Comparison of ENCODE assay signal across 27 mouse cellular contexts in the genomic region with DNA sequence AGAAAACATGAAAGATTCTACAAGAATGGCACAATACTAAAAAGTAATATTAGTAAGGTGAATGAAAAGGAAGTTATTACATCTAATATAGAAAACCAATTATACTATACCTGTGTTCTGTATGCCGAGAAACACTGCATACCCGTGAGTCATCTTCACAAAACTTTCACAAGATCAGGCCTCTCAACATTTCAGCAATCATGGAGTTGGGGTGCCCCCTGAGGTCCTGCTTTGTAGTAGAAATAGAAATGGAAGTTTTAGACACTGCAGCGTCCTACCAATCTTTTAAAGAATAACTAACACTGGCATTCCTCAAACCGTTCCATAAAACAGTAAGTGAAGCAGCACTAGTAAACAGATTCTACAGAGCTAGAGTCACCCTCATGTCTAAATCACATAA. TPM values are rescaled to one million over a fixed set of nuclear protein-coding genes. Genes with fewer than 3 reads are reported as not detected.
A peak's percentile ranks its signal among the peaks of the same experiment; 100 is the strongest.
DNase-seq lines count a peak whose midpoint lies in the region; TF ChIP-seq lines count a peak whose summit lies in the region.
"Had no signal": no experiment of that assay in that cellular context is flagged by ENCODE, and none has a peak within 500 bp of the region (broad histone marks: within the 10 kb centered on the region; RNA-seq: fewer than 3 reads in every experiment).

No protein-coding gene starts in this region.

- no peak overlapping the region for H3K4me3 ChIP-seq in layer of hippocampus, adult 2 months
- H3K4me3 ChIP-seq in heart, embryonic 10.5 days: no peak overlapping the region
- H3K4me3 ChIP-seq: erythroblast, embryonic 14.5 days; neural tube, embryonic 12.5 days had no signal

- no peaks in the 10 kb centered on the region for H3K9me3 ChIP-seq in heart, embryonic 10.5 days
- H3K9me3 ChIP-seq: neural tube, embryonic 12.5 days had no signal

- DNase-seq in adrenal gland, adult 2 months: peak; percentile 33
- DNase-seq in adrenal gland, postnatal 4 days (ENCODE audit: low spot score in 2 of 2): no peak
- DNase-seq in layer of hippocampus, adult 2 months (ENCODE audit: low spot score in 2 of 2): no peak
- DNase-seq in layer of hippocampus, adult 9-10 months (ENCODE audit: low spot score): no peak
- DNase-seq in adipocyte (ENCODE audit: low spot score): peak; percentile 19
- DNase-seq in lung, postnatal 36 days: peak; percentile 16
- no peak for DNase-seq in right cerebral cortex, postnatal 25 days
- DNase-seq in heart, embryonic 10.5 days (ENCODE audit: low spot score): no peak
- DNase-seq: cerebellum, adult 8-10 months; gastrocnemius, postnatal 10 days; kidney, adult 11 months; kidney, postnatal 4 days; right cerebral cortex, postnatal 14 days had no signal

- H3K4me1 ChIP-seq in heart, embryonic 10.5 days: no peaks in the 10 kb centered on the region
- H3K4me1 ChIP-seq: neural tube, embryonic 12.5 days had no signal

- 68% methylated on average over 4 of the region's 4 CpGs for WGBS in heart, embryonic 10.5 days

- no peaks in the 10 kb centered on the region for H3K36me3 ChIP-seq in heart, embryonic 10.5 days
- H3K36me3 ChIP-seq: neural tube, embryonic 12.5 days had no signal

- no peak overlapping the region for H3K27ac ChIP-seq in layer of hippocampus, adult 2 months
- no peak overlapping the region for H3K27ac ChIP-seq in heart, embryonic 10.5 days
- H3K27ac ChIP-seq: hindbrain, embryonic 14.5 days; neural tube, embryonic 12.5 days had no signal

- H3K27me3 ChIP-seq in heart, embryonic 10.5 days (ENCODE audit: insufficient read depth, poor library complexity, severe bottlenecking): no peaks in the 10 kb centered on the region
- H3K27me3 ChIP-seq: neural tube, embryonic 12.5 days had no signal

- peak; percentile 36 for TF ChIP-seq CTCF in layer of hippocampus, adult 2 months (conservative IDR thresholded peaks at IDR 0.05)

RNA-seq across cellular contexts. Expression of a gene that starts 18.8 kb away (rescaled TPM):
- total RNA-seq in adrenal gland, adult 2 months (2021): not detected
- polyA plus RNA-seq in adrenal gland, adult 2 months (2012; rRNA removed): not detected in 2 replicates
- total RNA-seq in adrenal gland, postnatal 4 days (2021): not detected
- total RNA-seq in layer of hippocampus, adult 2 months (2021): not detected
- not detected in 2 replicates for polyA plus RNA-seq in heart, embryonic 10.5 days (2016; fragmentation: Nextera tagmentation; extraction: Ambion mirVana)
- total RNA-seq: common myeloid progenitor, adult 5-6 weeks; gastrocnemius, postnatal 10 days; heart, postnatal 10 days; layer of hippocampus, postnatal 25 days; left cerebral cortex, postnatal 36 days; liver, adult 2 months; megakaryocyte-erythroid progenitor cell, adult 5-6 weeks; monocyte, adult 5-6 weeks had no signal
- polyA plus RNA-seq: activated CD4-positive, CD25-positive, alpha-beta regulatory T cell, adult 4 months; embryonic facial prominence, embryonic 11.5 days; erythroblast, embryonic 14.5 days; forebrain, embryonic 16.5 days; liver, adult 2 months; neural tube, embryonic 12.5 days; stomach, embryonic 16.5 days had no signal

RNA-seq across cellular contexts. Expression of a gene that starts 31.3 kb away (rescaled TPM):
- total RNA-seq in adrenal gland, adult 2 months (2021): not detected
- not detected in 2 replicates for polyA plus RNA-seq in adrenal gland, adult 2 months (2012; rRNA removed)
- total RNA-seq in adrenal gland, postnatal 4 days (2021): under 1 TPM in 1 of 2 experiments, not detected in 1; 0.23 TPM
- not detected for total RNA-seq in layer of hippocampus, adult 2 months (2021)
- not detected in 2 replicates for polyA plus RNA-seq in heart, embryonic 10.5 days (2016; fragmentation: Nextera tagmentation; extraction: Ambion mirVana)
- total RNA-seq: common myeloid progenitor, adult 5-6 weeks; gastrocnemius, postnatal 10 days; heart, postnatal 10 days; layer of hippocampus, postnatal 25 days; left cerebral cortex, postnatal 36 days; liver, adult 2 months; megakaryocyte-erythroid progenitor cell, adult 5-6 weeks; monocyte, adult 5-6 weeks had no signal
- polyA plus RNA-seq: embryonic facial prominence, embryonic 11.5 days; erythroblast, embryonic 14.5 days; forebrain, embryonic 16.5 days; hindbrain, embryonic 14.5 days; liver, adult 2 months; neural tube, embryonic 12.5 days had no signal

Comparison
In these comparisons a context has a peak if more than half of its experiments do, and no peak if none do; other contexts are left out.
1. DNase-seq: peak in adrenal gland, adult 2 months (single experiment), adipocyte (single experiment) and lung, postnatal 36 days (single experiment); none in adrenal gland, postnatal 4 days (0 of 2), layer of hippocampus, adult 2 months (0 of 2), layer of hippocampus, adult 9-10 months (single experiment), right cerebral cortex, postnatal 25 days (single experiment) and heart, embryonic 10.5 days (single experiment).